Mouse (Mus musculus): Measurements from ENCODE around the gene Setd1b. TPM values are rescaled to one million over a fixed set of nuclear protein-coding genes. Genes with fewer than 3 reads are reported as not detected.

Setd1b gene
- total RNA-seq, 2 experiments from 2014 or later, result 19.1 to 25.8 TPM

DNA sequence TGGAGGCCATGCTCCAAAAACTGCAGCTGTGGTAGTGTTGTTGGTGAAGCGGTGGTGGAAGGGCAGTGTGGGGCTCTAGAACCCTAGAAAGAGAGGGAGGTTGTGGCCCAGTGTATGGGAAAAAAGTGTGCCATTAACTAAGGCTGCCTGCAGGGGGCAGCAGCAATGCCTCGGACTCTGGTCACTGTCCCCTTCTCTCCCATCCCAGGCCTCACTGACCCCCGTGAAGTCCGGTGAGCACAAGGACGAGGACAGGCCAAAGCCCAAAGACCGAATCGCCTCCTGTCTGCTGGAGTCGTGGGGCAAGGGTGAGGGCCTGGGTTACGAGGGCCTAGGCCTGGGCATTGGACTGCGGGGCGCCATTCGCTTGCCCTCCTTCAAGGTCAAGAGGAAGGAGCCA is 14.8 kb downstream of the Setd1b start:
- DNase-seq (ENCODE audit: low spot score in 2 of 2), result peak in 1 of 2 experiments; percentile 39

DNA sequence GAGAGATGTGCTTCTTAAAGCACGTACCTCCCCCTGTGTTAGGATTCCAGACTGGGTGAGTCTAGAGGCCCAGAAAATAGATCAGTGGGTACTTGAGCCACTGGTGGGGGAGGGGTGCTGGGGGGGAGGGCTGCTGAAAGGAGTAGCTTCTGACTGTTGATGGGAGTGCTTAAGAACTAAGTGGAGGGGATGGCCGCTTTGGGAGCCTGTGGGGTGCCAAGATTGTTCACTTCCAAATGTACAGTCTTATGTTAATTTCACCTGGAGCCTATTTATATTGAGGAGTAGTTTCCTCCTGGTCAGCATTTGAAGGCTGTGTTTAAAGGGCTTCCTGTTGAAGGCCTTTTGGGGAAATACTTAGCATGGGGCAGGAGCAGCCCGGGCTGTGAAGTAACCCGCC is 16.0 kb downstream of the Setd1b start:
- DNase-seq (ENCODE audit: low spot score in 2 of 2), result no peak

DNA sequence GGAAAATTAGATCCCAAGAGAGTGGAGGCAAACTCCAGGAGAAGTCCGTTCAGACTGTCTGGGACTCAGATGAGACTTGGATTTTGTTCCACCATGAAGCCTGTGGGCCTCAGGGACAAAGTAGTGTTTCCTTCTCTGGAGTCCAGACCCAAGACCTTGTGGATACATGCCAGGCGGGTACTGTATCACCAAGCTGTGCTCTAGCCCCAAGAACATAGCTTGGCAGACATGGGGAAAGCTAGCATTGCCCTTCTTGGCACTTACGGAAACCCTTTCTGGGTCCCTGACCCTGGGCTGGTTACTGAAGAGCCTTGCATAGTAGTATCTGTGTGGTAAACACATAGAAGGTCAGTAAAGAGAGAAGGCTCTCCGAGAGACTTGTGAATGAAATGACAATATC is 17.5 kb downstream of the Setd1b start:
- peak in 1 of 2 experiments; percentile 40 for DNase-seq (ENCODE audit: low spot score in 2 of 2)

DNA sequence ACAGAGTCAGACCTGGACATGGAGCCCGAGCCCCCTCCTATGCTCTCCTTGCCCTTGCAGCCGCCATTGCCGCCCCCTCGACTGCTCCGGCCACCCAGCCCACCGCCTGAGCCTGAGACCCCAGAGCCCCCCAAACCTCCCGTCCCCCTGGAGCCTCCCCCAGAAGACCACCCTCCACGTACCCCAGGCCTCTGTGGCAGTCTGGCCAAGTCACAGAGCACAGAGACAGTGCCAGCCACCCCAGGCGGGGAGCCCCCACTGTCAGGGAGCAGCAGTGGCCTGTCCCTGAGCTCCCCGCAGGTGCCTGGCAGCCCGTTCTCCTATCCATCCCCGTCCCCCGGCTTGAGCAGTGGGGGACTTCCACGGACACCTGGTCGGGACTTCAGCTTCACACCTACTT is 17.9 kb downstream of the Setd1b start:
- DNase-seq (ENCODE audit: low spot score in 2 of 2), result no peak

DNA sequence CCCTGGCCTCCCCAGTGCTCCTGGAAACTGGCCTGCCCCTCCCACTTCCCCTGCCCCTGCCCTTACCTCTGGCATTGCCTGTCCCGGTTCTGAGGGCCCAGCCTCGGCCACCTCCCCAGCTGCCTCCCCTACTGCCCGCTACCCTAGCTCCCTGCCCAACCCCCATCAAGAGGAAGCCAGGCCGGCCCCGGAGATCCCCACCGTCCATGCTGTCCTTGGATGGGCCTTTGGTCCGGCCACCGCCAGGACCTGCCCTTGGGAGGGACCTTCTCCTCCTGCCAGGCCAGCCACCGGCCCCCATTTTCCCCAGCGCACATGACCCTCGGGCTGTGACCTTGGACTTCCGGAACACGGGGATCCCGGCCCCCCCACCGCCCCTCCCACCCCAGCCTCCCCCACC is 18.3 kb downstream of the Setd1b start:
- DNase-seq (ENCODE audit: low spot score in 2 of 2), result peak in 1 of 2 experiments; percentile 34

DNA sequence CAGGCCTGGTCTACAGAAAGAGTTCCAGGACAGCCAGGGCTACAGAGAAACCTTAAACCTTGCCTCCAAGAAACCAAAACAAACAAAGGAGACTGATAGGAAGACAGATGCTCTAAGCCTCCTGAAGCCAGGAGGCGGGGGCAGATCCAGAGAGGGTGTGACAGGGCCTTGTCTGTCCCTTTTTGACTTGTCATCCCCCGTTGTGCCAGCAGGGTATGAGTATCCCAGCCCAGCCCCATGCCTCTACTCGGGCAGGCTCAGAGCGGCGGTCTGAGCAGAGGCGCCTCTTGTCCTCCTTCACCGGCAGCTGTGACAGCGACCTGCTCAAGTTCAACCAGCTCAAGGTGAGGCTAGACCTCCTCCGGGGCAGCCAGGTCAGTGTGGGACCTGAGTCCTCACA is 20.9 kb downstream of the Setd1b start:
- DNase-seq (ENCODE audit: low spot score in 2 of 2), result no peak

DNA sequence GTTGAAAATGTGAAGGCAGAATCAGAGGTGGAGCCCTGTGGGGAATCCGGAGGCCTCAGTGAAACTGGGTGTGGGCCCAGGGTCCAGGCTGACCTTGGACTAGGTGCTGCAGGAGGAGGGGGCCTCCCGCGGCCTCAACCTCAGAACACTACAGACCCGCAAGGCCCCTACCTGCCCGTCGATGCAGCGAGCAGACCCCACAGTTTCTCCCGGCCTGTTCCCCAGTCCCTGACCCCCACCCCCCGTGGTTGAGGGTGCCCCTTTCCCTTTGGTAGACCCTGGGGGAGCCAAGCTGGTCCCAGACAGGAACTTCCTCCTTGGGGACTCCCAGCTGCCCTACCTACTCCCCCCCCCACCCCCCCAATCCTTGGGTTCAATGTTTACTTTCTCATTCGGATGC is 24.4 kb downstream of the Setd1b start:
- no peak for DNase-seq (ENCODE audit: low spot score in 2 of 2)

DNA sequence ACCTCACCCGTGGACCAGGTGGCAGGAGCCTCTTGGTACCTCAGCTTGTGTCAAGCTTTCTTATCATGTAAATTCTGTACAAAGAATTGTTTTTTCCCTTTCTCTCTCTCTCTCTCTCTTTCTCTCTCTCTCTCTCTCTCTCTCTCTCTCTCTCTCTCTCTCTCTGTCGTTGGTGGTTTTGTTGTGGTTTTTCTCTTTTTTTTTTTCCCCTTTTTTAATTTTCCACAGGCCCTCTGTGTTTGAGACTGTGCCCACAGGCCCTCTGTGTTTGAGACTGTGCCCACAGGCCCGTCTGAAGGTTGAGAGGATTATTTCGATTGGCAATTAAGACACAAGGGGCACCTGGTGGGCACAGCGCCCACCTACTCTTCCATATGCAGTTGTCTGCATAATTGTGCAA is 25.6 kb downstream of the Setd1b start:
- DNase-seq (ENCODE audit: low spot score in 2 of 2), result no peak

DNA sequence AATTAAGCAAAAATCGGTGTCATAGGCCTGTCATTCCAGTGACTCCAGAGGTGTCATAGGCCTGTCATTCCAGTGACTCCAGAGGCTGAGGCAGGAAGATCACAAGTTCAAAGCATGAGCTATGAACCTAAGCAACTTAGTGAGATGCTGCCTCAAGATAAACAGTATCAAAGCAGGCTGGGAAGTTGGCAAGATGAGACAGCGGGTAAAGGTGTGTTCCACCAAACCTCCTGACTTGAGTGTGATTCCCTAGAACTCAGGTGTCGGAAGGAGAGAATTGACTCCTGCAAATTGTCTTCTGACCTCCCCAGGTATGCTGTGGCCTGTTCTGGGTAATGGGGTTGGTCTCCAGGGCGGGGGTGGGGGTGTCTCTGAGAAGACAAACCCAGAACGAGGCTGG is 27.3 kb downstream of the Setd1b start, which contains the start of gene Psmd9:
TSS of gene Psmd9 (plus strand) at position 130 of the 400 bp plus-strand sequence.
- DNase-seq (ENCODE audit: low spot score in 2 of 2), result no peak

DNA sequence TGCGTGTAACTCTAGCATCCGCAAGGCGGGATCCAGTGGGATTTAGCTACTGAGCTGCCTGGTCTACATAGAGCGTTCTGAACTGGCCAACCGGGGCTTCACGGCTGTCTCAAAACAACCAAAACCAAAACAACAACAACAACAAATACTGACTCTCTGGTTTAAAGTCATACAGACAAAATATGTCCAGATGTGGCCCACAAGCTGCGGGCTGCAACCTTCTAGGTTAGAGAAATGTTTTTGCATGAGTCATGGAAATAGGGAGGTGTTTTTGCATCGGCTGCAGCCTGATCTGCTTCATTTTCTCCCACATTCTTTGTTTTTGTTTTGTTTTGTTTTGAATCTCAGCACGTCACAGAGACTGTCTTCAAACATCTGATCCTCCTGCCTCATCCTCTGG is 28.4 kb downstream of the Setd1b start:
- no peak for DNase-seq (ENCODE audit: low spot score in 2 of 2)

DNA sequence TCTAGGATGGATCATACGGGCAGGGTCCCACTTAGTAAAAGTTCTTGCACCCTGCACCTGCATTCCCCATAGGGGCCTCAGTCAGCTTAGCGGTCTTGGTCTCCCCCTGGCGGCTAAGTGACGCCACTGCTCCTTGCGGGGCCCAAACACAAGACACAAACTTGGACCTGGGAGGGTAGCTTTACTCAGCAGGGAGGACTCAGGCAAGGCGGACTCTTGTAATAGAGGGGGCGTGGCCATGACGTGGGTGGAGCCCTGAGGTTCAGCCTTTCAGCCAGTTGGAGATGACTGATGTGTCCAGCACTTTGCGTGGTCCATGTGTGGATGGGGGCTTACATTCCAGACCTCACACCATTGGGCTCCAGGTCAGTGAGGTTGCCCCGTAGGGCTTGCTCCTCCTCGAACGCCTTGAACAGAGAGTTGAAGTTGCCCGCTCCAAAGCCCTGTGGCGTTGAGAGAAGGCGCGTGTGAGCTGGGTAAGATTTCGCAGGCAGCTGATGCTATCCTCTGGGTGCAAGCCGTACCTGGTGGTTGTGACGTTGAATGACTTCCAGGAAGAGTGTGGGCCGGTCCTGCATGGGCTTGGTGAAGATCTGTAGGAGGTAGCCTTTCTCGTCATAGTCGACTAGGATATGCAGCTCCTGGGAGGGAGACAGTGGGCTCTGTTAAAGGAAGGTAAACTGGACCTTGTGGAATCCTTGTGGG is 29.8 kb downstream of the Setd1b start:
- peak; percentile 86 to 89 for DNase-seq (ENCODE audit: low spot score in 2 of 2)

DNA sequence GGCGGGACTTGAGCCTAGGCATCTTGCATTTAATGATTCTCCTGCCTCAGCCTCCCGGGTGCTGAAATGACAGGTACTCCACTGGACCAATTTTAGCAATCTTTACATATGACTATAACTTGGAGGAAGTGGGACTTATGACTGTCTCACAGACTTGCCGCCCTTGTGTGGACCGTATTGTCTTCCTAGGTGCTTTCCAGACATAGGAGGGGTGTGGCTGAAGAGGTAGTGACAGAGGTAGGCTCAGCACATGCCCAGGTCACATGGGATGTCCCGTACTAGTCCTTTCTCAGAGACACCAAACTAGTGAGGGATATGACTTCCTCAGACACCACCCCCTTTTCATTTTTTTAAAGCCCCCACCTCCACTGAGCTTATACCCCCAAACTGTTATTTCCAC is 36.8 kb downstream of the Setd1b start:
- DNase-seq (ENCODE audit: low spot score in 2 of 2), result no peak

DNA sequence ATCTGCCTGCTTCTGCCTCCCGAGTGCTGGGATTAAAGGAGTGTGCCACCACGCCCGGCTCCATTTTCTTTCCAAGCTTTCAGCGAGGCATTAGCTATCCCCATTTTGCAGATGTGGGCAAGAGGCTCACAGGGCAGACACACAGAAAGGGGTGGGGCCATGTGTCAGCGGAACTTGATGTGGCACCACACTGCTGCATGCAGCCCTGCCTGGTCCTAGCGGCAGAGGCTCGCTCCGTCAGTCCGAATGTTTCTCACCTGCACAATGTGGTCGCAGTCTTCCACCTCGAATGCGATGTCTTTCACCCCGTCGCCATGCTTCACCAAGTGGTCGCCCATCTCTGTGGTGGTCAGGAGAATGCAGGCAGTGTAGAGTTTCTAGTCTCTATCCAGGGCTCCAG is 38.4 kb downstream of the Setd1b start:
- DNase-seq (ENCODE audit: low spot score in 2 of 2), result no peak

DNA sequence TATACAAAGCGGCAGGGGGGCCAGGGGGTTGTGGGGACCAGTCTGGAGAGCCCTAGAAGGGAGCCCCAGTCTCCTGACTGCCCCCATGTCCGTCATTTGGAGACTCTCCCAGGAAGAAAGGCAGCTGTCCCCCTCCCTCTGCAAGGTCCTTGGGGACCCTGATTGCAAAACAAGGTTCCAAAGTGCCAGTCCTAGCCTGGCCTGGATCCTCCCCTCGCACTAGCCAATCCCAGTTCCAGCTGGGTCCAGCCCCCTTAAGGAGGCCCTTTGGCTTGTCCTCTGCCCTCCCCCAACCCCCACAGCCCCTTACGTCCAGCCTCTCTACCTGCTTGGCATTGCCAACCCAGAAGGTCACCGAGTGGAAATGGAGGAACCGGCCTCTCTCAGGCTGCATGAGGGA is 39.5 kb downstream of the Setd1b start:
- no peak for DNase-seq (ENCODE audit: low spot score in 2 of 2)

DNA sequence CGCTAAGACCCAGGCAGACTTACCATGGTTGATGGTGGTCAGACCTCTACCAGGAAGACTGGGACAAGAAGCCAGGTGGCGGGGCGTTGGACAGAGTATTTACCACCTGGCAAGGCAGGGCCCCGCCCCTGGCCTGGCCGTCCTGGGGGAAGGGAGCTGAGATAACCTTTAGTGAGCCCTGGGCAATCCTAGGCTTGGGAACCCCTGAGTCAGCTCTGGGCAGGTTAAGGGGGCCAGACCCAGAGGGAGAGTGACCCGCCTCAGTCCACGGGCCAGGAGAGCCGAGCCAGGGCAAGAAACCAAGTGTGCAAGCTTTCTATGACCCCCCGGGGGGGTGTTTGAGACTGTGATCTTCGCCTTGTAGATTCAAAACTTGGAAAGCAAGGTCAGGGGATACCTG is 40.7 kb downstream of the Setd1b start, which contains the start of gene Hpd:
TSS of gene Hpd (minus strand) at position 77 of the 400 bp plus-strand sequence.
- DNase-seq (ENCODE audit: low spot score in 2 of 2), result no peak

DNA sequence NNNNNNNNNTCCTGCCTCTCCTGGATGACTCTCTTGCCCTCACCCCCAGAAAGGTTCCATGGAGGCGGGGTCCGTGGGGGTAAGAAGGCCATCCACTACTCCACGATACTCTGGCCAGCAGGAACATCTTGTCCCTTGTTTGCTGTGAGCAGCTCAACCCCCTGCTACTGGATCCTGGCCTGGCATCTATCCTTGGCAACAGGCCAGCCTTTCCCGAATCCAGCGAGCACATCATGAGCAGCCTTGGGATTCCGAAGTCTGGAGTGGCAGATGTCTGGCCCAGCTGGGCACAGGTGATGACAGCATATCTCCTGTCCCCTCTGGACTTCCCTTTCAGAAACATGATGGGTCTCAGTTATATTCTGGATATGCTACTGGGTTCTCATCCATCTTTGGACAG is 44.0 kb downstream of the Setd1b start:
- DNase-seq (ENCODE audit: low spot score in 2 of 2), result no peak

DNA sequence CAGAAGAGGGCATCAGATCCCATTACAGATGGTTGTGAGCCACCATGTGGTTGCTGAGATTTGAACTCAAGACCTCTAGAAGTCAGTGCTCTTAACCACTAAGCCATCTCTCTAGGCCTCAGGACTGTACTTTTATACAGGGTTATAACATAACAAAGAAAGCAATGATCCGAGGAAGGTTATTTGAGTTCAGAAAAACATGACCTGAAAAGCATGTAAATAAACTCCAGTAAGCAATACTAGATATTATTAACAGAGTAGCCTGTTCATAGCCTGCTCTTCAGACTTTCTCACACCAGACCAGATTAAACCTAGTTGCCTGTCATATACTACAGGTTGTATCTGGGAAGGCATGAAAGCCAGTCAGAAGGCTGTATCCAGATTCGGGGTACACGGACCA is 45.3 kb downstream of the Setd1b start:
- DNase-seq (ENCODE audit: low spot score in 2 of 2), result no peak

DNA sequence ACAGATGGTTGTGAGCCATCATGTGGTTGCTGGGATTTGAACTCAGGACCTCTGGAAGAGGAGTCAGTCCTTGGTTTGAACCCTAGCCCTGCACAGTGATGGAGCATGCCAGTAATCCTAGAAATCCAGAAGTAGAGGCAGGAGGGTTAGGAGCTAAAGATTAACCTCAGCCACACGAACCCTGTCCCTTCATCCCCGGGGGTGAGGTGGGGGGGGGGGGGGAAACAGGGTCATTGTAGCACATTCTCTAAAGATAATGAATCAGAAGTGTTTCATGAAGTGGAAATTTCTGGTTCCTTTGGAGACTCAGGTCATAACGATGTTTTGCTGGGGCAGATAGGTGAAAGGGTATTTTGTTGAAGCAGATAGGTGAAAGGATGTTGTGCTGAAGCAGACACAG is 48.9 kb downstream of the Setd1b start:
- no peak for DNase-seq (ENCODE audit: low spot score in 2 of 2)

DNA sequence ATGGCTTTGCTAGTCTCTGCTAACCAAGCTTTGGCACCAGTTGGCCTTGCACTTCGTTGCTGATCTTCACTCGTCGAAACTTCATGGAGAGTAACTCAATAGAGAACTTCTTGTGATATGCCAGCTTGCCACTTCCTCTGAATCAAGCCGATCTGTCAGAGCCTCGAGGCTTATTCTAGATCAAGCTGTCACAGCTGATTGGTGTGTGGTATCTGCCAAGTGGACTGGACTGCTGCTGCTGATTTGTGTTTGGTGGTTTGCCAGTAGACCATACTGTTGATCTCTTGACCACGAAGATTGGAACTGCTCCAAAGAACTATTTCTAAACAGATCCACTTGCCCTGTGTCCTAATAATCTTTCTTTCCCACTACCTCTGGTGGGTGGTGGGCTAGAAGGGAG is 49.4 kb downstream of the Setd1b start:
- DNase-seq (ENCODE audit: low spot score in 2 of 2), result no peak

DNA sequence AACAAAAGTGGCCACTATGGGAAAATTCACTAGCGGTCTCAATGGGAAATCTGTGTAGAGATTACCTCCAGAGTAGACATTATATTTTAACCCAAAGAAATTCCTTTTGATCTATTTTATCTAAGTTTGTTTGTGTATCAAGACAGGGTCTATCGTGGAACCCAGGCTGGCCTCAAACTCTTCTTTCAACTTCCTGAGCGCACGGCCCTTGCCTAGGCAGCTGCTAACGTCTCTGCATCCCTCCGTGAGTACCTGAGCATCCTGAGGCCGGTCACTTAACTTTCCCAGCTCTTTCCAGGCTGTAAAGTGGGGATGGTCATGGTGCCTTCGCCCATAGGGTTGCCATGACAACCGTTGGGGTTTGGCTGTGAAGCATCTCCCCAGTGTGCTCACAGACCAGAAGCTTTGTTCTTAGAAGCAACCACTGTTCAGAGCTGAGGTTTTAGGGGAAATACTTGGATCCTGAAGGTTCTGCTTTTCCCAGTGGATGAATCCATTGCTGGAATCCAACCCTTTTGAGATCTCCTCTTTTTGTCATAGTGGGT is 50.7 kb downstream of the Setd1b start:
- no peak for DNase-seq (ENCODE audit: low spot score in 2 of 2)

DNA sequence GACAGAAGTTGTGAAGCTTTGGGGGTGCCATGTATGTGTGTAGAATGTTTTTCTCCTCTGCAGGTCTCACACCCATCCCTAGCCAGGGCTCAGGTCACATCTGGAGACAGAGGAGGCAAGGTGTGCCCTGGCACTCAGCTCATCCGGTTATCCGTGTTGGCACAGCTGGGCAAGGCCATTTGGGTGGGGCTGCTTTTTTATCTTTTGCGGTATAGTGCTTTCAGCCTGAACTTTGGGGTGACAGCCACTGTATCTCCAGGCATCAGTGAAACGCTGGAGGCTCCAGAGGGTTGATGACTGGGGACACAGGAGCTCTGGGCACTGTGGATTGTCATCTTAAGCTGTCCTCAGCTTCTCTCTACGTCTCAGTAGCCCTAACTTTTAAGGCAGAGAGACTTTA is 51.4 kb downstream of the Setd1b start:
- DNase-seq (ENCODE audit: low spot score in 2 of 2), result no peak

DNA sequence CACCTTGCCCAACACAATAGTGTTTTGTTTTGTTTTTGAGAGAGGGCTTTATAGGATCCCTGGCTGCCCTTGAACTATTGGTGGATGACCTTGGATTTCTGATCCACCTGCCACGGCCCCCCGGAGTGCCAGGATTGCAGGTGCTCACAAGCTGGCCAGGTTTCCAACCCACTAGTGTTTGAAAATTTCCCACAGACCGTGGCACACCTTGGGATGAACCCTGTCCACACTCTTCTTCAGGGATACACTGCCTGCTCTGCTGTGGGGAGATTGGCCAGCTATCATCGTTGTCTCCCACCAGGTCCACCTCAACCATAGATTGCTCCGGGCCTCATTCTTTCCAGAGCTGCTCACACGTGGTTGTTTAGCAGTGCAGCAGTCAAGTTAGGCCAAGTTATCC is 52.9 kb downstream of the Setd1b start:
- DNase-seq (ENCODE audit: low spot score in 2 of 2), result no peak

DNA sequence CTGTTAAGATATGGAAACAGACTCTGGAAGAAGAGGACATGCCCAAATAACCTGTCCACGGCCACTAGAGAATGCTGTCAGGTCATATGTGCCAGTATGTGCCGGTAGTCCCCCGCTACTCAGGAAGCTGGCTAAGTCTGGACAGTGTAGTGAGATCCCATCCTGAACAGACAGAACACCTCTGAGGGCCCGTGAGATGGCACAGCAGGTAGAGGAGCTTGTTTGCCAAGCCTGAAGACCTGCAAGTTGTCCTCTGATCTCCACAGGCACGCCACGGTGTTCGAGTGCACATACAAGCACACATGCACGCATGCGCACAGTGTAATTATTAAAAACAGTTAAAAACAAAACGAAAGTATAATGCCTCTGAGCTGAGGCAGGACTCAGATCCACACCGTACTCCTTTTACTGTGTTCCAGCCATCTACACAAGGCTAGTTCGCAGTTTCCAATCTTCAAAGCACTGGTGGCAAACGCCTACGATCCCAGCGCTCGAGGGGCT is 53.6 kb downstream of the Setd1b start:
- no peak for DNase-seq (ENCODE audit: low spot score in 2 of 2)
